Mouse (Mus musculus) left cerebral cortex, postnatal 36 days (tissue): ENCODE measurements around the gene Bcl11b. TPM values are rescaled to one million over a fixed set of nuclear protein-coding genes. Genes with fewer than 3 reads are reported as not detected.

Source experiments
- DNase-seq, 2 experiments: peaks; one replicate each; pipeline ENCODE4 v3.0.0; 2021 to 2022; ENCODE audit warnings: low spot score in 2 of 2, mixed read lengths in 1 of 2
- intact Hi-C: fragments of 180-260 bp; cut with DNase I; formaldehyde crosslinking; loops from one replicate; pipeline ENCODE4 v1.15.1; 2025
- total RNA-seq, 2 experiments: library from RNA; stranded (reverse); gene quantifications; 2 replicates each; pipeline ENCODE4 v1.2.3; 2021

Gene Bcl11b
- 10 to 100 TPM; 56.6 to 74.4 TPM for total RNA-seq

DNA sequence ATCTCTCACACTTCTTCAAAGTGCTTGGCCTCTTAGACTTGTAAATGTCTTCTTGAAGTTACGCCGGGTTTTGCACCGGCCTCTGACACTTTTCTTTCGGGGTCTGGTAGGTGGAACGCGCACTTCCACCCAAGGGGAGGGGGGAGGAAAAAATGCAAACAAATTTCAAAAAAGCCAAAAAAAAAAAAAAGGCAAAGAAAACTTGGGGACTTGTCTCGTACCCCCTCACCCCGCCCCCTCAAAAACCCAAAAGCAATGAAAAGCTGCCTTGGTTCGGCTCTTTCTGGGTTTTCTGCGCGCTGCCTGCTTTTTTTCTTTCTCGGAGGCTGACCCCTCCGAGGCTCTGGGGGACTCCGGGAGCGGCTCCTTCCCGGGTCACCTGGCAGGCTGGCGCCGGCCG is at the start of gene Bcl11b:
TSS of gene Bcl11b (minus strand) at position 120 of the 400 bp plus-strand sequence.
- no peak for DNase-seq
- intact Hi-C loops: loop anchor here (5.0 kb wide), 2 partner anchors 119 to 1701 kb away; no protein-coding TSS in a partner anchor

- intact Hi-C loops: no loop called here
These were observed 47.6 kb upstream of the Bcl11b start for GRCm38 (mm10) chr12:108050996-108051395.

GRCm38 (mm10) chr12:108049625-108050024 is 46.2 kb upstream of the Bcl11b start:
- peak in 1 of 2 experiments; percentile 23 for DNase-seq
- intact Hi-C loops: no loop called here

More at GRCm38 (mm10) chr12:108050996-108051395, 47.6 kb upstream of the Bcl11b start:
- no peak for DNase-seq

GRCm38 (mm10) chr12:108042239-108042571 is 38.8 kb upstream of the Bcl11b start:
- intact Hi-C loops: loop anchor here (2.0 kb wide), 1 partner anchor 79 kb away; no protein-coding TSS in a partner anchor

DNA sequence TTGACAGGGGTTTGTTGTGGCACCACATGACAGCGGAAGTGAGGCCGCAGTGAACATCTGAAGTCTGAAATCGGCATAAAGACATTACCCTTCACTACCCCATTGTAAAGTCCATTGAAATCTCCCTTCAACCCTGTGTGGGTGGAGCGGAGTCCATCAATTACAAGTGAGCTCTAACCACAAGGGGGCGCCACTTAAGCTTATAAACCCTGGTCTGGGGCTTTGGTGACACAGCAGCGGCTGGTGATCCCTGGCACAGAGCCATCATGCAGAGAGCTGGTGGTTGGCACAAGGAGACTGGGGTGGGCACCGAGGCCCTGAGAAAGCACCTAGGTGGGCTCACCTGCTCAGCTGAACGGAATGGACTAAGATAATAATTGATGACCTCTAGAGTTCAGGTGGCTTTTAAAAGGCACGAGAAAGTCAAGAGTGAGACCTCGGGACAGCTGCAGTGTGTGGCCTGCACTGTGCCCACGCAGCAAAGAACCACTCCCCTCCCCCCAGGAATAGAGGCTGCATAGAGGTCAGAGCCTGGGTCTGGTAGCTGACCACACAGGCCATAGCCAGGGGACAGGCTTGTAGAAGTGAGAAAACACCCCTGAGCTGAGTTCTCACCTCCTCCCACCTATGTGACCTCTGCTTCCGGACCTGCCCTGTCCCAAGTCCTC is 38.3 kb upstream of the Bcl11b start:
- intact Hi-C loops: loop anchor here (2.0 kb wide), 1 partner anchor 79 kb away; no protein-coding TSS in a partner anchor
- DNase-seq: peak; percentile 24 to 59

More at GRCm38 (mm10) chr12:108042239-108042571, 38.8 kb upstream of the Bcl11b start:
- DNase-seq: no peak

DNA sequence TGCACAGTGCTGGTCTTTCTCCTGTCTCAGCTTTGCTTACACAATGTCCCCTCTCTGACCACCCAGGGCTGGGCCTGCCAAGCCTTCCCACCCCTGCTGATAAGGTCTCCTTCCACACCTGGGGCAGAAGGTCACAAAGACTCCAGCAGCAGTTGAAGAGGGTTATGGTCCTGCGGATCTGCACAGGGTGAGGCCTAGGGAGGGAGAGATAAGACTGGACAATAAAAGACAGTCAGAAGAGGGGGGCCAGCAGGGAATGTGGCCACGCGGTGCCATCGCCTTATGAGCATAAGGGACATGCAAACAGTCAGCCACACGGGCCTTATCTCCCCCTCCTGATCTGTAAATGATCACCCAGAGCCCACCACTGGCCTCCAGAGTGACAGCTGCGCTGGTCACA is 34.0 kb upstream of the Bcl11b start:
- DNase-seq: no peak
- intact Hi-C loops: no loop called here

DNA sequence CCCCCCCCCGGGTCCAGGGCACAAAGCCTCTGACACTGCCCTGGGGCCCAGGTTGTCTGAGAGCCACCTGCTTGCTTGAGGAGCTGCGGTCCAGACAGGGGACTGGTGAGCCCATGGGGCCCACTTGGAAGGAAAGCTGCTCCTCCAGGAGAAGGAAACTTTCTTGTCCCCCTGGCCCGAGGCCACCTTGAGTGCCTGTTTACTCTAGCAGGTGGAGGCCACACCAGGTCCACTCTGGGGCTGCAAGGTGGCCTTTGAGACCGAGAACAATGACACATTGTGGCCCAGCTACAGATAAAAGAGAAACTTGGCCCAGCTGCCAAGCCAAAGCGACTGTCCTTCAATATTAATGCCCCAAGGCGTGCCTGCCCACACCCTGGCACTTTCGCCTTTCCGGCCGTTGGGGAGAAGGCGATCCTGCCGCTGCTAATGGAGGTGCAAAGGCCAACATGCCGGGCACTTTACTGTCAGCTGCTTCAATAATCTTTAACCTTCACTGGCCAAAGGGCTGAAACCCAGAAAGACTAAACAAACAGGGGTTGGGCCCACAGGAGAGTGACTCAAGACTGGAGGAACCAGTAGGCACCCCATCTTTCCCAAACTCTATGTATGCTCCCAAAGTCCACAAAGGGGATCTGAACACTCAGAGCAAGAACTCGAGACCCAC is 32.1 kb upstream of the Bcl11b start:
- DNase-seq: no peak
- intact Hi-C loops: no loop called here

DNA sequence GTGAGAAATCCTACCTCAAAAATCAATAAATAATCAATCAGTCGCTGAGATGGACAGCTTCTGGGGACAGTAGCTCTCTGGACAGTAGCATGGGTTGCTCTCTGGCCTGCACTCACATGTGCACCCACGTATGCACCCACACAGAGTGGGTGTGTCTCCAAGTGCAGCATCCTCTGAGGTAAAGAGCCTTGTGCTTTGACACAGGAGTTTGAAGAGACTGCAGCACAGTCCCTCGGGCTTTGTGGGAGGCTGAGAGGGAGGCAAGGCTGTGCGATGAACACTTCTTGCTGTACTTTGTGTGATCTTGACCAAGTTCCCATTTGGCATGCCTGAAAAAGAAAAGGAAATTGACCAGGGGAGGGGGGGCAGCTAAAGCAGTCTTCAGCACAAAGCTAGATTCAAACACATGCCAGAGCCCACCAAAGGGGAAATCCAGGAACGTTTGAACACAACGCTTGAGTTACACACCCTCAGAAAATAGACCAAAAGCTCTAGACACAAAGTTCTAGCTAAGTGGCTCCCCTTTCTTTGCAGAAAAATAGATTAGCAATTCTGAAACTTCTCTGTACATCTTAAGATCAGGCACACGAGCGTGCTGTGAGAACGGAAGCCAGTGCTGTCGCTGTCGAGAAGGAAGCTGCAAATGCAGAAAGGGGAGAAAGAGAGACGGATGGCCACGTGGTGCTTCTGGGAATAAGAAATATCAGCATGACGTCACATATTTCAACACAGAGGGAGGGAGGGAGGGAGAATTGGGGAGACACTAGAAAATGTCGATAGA is 19.6 kb upstream of the Bcl11b start:
- intact Hi-C loops: no loop called here
- DNase-seq: no peak

GRCm38 (mm10) chr12:108012003-108012402 is 8.6 kb upstream of the Bcl11b start:
- no peak for DNase-seq
- intact Hi-C loops: no loop called here

DNA sequence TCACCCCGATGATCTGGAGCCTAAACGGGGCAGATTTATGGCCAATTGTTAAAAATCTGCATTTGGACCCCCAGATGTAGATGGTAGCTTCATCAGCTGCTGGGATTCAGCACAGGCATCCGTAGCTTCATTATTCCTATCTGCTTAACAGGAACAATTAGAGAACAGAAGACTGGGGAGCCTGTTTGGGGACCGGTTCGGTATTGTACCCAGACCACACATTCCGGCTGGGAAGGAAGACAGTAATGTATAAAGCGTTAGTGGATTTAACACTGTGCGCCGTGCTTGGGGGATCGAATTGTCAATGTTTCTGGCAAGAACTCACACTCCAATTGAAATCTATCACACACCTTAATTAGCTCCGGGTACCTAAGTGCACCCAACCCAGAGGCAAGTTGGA is 6.9 kb upstream of the Bcl11b start:
- no peak for DNase-seq
- intact Hi-C loops: no loop called here

DNA sequence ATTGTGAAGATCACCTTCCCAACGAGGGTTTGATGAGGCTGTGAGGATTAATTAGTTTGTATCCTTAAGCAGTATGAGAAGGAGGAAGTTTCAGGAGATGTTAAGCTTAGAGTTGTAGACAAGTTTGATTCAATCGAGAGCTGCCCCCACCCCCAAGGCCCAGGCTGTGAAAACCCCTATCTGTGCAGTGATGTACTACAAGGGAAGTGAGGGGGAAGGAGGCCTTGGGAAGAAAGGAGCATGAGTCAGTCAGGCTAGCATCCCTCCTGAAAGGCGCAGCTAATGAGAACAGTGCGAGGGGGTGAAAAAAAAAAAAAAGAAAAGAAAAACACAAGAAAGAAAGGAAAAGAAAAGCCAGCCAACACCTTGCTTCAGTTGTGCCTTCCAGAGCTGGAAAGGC is 5.8 kb upstream of the Bcl11b start:
- intact Hi-C loops: loop anchor here (5.0 kb wide), 1 partner anchor 63 kb away; no protein-coding TSS in a partner anchor
- peak in 1 of 2 experiments; percentile 30 for DNase-seq

DNA sequence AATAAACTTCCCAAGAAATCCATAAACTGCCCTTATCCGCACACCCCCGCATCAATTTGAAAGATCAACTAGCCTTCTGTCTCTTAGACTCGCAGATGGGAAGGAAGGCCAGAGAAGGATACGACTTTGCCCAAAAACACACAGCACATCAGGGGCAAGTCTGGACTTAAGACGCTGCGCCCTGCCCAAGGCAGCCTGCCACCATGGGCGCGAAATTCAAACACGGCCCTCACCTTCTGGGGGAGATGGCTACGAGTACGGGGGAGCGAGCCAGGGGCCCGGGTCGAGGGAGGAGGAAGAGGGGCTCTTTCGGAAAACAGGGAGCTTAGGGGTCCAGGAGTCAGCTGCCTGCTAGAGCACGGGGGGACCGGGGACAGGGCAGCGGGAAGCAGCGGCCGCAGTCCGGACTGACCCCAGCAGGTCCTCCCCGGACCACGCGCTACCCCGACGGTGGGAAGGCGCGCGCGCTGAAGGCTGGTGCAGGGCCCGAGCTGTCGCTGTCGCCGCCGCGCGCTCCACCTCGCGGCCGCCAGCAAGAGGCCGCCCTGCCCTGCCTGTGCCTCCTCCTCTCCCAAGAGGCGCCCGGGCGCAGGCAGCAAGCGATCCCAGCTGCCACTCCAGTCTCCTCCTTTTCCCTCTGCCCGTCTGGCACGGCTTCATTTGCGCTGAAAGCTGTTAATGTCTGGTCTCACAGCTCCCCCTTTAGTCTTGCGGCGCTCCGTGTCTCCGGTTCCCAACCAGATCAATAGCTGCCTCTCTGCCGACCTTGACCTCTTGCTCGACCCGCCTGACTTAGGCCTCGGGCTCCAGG is 2.6 kb upstream of the Bcl11b start:
- peak in 1 of 2 experiments; percentile 58 for DNase-seq
- intact Hi-C loops: loop anchor here (5.0 kb wide), 1 partner anchor 66 kb away; no protein-coding TSS in a partner anchor

- intact Hi-C loops: loop anchor here (5.0 kb wide), 1 partner anchor 67 kb away; no protein-coding TSS in a partner anchor
- no peak for DNase-seq
These were observed 2.0 kb upstream of the Bcl11b start for GRCm38 (mm10) chr12:108005488-108005800.

- DNase-seq: no peak
- intact Hi-C loops: loop anchor here (5.0 kb wide), 3 partner anchors 67 to 1703 kb away; no protein-coding TSS in a partner anchor
These were observed 1.5 kb upstream of the Bcl11b start for GRCm38 (mm10) chr12:108004701-108005487.

- intact Hi-C loops: loop anchor here (5.0 kb wide), 2 partner anchors 118 to 1702 kb away; no protein-coding TSS in a partner anchor
- DNase-seq: peak; percentile 64 to 70
These were observed 526 bp upstream of the Bcl11b start for GRCm38 (mm10) chr12:108003928-108004327.

DNA sequence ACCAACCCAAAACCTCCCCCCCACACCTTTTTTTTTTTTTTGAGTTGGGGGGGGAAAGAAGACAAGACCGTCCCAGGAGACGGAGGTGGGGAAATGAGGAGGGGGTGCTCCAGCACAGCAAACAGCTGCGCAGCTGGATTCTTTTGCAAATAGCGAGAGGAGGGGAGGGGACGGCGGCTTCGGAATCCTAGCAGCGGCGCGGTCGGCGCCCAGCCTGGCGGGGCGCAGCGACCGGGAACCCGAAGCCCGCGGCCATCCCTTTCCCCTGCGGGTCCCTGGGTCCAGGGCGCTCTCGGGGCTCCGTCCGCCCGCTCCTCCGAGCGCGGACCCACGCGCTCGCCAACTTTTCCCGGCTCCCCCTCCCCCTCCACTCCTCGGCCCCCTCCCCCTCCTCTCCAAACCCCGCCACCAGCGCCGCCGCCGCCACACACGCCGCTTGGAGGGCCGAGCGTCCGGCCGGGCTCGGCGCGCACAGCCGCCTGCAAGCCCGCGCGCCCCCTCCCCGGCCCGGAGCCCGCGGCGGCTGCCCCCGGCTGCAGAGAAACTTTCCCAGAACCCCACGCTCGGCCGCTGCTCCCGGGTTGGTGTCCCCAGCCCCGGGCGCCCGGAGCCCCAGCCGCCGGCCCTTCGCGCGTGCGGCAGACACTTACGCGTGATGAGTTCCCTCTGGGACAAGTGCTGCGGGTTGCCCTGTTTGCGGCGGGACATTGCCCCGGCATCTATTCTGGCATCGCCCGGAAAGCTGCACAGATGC is 789 bp downstream of the Bcl11b start:
- intact Hi-C loops: loop anchor here (5.0 kb wide), 2 partner anchors 120 to 1700 kb away; no protein-coding TSS in a partner anchor
- no peak for DNase-seq

- intact Hi-C loops: loop anchor here (5.0 kb wide), 2 partner anchors 121 to 1699 kb away; no protein-coding TSS in a partner anchor
- no peak for DNase-seq
These were observed 1.6 kb downstream of the Bcl11b start for GRCm38 (mm10) chr12:108001652-108002340.
